Mouse (Mus musculus): ENCODE data around the gene Hip1. TPM values are rescaled to one million over a fixed set of nuclear protein-coding genes. Genes with fewer than 3 reads are reported as not detected.
"Not testable (repeated sequence)": the region's sequence is repeated elsewhere in the genome, so short reads cannot be mapped to it uniquely, and the experiment has no call there.

Gene Hip1
- polyA plus RNA-seq, 1 experiment from 2014 or later, result 32.3 TPM

DNA sequence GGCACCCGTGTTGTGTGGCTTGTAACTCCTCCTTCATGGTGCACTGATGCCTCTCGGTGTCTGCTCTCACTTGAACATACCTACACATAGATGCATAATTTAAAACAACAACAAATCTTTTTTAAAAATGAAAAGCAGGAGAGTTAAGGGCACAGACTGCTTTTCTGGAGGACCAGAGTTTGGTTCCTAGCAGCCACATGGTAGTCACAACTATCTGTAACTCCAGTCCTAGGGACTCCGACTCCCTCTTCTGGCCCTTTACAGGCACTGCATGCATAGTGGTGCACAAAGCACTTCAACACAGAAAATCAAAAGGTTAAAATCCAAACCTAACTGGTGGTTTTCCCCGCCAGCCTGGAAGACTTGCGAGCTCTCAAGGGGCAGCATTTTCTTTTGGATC is 171.3 kb downstream of the Hip1 start:
- Histone ChIP-seq H3K36me3 (ENCODE audit: poor library complexity, severe bottlenecking) (peaks cover 72% of the 10 kb centered on the region), H3K4me3 (no peak overlapping the region), H3K27ac (no peak overlapping the region), H3K27me3 (no peaks in the 10 kb centered on the region), H3K4me2 (no peak overlapping the region), H3K9ac (no peak overlapping the region), H3K9me3 (replicated peaks) (no peaks in the 10 kb centered on the region), H3K4me1 (peaks cover 23% of the 10 kb centered on the region)
- no peak for ATAC-seq
- 92% methylated on average over 5 of the region's 5 CpGs for WGBS

DNA sequence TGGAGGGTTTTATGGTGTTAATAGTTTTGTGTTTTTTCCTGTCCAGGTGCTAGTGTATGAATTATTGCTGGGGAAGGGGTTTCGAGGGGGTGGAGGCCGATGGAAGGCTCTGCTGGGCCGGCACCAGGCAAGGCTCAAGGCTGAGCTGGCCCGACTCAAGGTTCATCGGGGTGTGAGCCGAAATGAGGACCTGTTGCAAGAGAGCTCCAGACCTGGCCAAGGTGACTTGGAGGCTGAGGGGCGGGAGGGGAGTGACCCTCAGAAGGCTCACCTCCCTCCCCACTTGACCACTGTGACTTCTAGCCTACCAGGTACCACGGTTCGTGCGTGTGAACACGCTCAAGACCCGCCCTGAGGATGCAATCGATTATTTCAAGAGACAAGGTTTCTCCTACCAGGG is 173.7 kb downstream of the Hip1 start:
- WGBS, result 96% methylated on average over 13 of the region's 13 CpGs
- Histone ChIP-seq H3K4me2 (peak overlapping the region; percentile 88; the same call in 1 of the 2 replicates), H3K27me3 (no peaks in the 10 kb centered on the region), H3K36me3 (ENCODE audit: poor library complexity, severe bottlenecking) (peaks cover 48% of the 10 kb centered on the region), H3K27ac (no peak overlapping the region), H3K4me1 (peaks cover 25% of the 10 kb centered on the region), H3K4me3 (no peak overlapping the region), H3K9ac (no peak overlapping the region), H3K9me3 (replicated peaks) (no peaks in the 10 kb centered on the region)
- ATAC-seq, result no peak

- peak within 1 kb of the TSS; percentile 93 for H3K9ac ChIP-seq
- peaks cover 36% of the 10 kb centered on the region for H3K36me3 ChIP-seq (ENCODE audit: poor library complexity, severe bottlenecking)
- 1% methylated on average over 64 of the region's 64 CpGs for WGBS
- H3K4me2 ChIP-seq, result peak within 1 kb of the TSS; percentile 88
- no peaks in the 10 kb centered on the region for H3K9me3 ChIP-seq (replicated peaks)
- peaks cover 22% of the 10 kb centered on the region for H3K4me1 ChIP-seq
- H3K4me3 ChIP-seq, result peak within 1 kb of the TSS; percentile 84
- H3K27ac ChIP-seq, result peak within 1 kb of the TSS; percentile 70; the same call in 1 of the 2 replicates
- peaks cover 6% of the 10 kb centered on the region; the same call in 1 of the 2 replicates for H3K27me3 ChIP-seq
- peak; percentile 84 for ATAC-seq
Observed at GRCm38 (mm10) chr5:135369787-135370654, 174.9 kb downstream of the Hip1 start, which contains the start of gene Nsun5. Nsun5 (plus strand) TSS chr5:135369953.

DNA sequence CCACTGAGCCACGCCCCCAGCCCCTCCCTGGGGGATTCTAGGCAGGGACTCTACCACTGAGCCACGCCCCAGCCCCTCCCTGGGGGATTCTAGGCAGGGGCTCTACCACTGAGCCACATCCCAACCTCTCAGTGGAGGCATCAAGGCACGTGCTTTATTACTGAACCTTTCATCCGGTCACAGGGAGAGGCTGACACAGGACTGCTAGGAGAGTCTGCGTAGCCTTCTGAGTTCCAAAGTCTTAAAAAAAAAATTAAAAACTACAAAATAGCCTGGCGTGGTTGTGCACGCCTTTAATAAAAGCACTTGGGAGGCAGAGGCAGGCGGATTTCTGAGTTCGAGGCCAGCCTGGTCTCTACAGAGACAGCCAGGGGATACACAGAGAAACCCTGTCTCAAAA is 175.7 kb downstream of the Hip1 start:
- not testable (repeated sequence) for ATAC-seq; H3K27ac ChIP-seq; H3K27me3 ChIP-seq; H3K9me3 ChIP-seq (replicated peaks)
- WGBS, result 61% methylated on average over 9 of the region's 9 CpGs
- Histone ChIP-seq H3K9ac (peak overlapping the region; percentile 93), H3K36me3 (ENCODE audit: poor library complexity, severe bottlenecking) (peaks cover 28% of the 10 kb centered on the region), H3K4me3 (peak overlapping the region; percentile 84), H3K4me2 (peak overlapping the region; percentile 88), H3K4me1 (peaks cover 21% of the 10 kb centered on the region)

- no peak overlapping the region for H3K9ac ChIP-seq
- H3K4me1 ChIP-seq, result peaks cover 21% of the 10 kb centered on the region
- no peak overlapping the region for H3K4me2 ChIP-seq
- peaks cover 19% of the 10 kb centered on the region for H3K36me3 ChIP-seq (ENCODE audit: poor library complexity, severe bottlenecking)
- no peak overlapping the region for H3K4me3 ChIP-seq
- H3K27ac ChIP-seq, result no peak overlapping the region
- WGBS, result 87% methylated on average over 6 of the region's 6 CpGs
- H3K9me3 ChIP-seq (replicated peaks), result no peaks in the 10 kb centered on the region
- no peak for ATAC-seq
- peaks cover 7% of the 10 kb centered on the region; the same call in 1 of the 2 replicates for H3K27me3 ChIP-seq
Observed at GRCm38 (mm10) chr5:135368312-135368711, 176.6 kb downstream of the Hip1 start.

DNA sequence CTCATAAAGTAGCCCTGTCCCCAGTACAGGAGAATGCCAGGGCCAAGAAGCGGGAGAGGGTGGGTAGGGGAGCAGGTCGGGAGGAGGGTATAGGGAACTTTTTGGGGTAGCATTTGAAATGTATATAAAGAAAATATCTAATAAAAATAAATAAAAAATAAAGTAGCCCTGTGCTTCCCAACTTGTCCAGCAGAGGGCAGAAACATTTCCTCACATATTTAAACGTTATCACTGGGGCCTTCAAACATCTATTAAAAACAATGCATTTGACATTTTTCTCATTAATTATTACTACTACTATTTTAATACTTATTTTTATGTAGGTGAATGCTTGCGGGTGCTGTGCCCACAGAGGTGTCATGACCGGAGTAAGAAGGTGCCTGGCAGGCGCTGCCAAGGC is 177.1 kb downstream of the Hip1 start:
- no peak for ATAC-seq
- WGBS, result 55% methylated on average over 6 of the region's 6 CpGs
- Histone ChIP-seq H3K4me2 (no peak overlapping the region), H3K9me3 (replicated peaks) (no peaks in the 10 kb centered on the region), H3K4me3 (no peak overlapping the region), H3K9ac (no peak overlapping the region), H3K27ac (no peak overlapping the region), H3K27me3 (peaks cover 7% of the 10 kb centered on the region; the same call in 1 of the 2 replicates), H3K36me3 (ENCODE audit: poor library complexity, severe bottlenecking) (peaks cover 15% of the 10 kb centered on the region), H3K4me1 (peaks cover 21% of the 10 kb centered on the region)

DNA sequence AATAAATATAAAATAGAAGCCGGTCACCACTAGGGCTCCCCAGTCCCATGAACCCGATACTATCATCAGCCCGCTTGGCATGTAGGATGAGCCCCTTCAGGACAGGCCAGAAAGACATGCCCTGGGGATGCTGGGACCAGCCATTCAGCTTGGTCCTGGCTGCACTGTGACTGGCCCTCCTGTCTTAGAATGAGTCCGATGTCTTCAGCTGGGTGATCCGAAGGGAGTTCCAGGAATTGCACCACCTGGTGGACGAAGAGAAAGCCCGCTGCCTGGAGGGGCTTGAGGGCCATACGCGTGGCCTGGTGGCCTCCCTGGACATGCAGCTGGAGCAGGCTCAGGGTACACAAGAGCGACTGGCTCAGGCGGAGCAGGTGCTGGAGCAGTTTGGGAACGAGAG is 181.4 kb downstream of the Hip1 start:
- Histone ChIP-seq H3K9me3 (replicated peaks) (no peaks in the 10 kb centered on the region), H3K4me2 (no peak overlapping the region), H3K4me3 (no peak overlapping the region), H3K27ac (no peak overlapping the region), H3K27me3 (peaks cover 7% of the 10 kb centered on the region; the same call in 1 of the 2 replicates), H3K4me1 (0 out of 2 replicates have a peak, but pooled peaks cover 1% of the 10 kb centered on the region), H3K9ac (no peak overlapping the region), H3K36me3 (ENCODE audit: poor library complexity, severe bottlenecking) (no peaks in the 10 kb centered on the region)
- no peak for ATAC-seq
- WGBS, result 24% methylated on average over 12 of the region's 12 CpGs

DNA sequence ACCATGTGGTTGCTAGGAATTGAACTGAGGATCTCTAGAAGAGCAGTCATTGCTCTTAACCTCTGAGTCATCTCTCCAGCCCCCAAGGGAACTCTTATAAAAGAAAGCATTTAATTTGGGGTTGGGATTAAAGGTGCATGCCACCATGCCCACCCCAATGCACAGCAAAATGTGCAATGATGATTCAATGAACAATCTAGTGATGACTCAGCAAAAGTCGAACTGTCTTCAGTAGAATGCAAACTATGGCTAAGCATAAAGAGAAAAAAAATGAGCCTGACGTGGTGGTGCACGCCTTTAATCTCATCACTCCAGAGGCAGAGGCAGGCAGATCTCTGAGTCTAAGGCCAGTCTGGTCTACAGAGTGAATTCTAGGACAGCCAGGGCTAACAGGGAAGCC is 182.3 kb downstream of the Hip1 start:
- Histone ChIP-seq H3K36me3 (ENCODE audit: poor library complexity, severe bottlenecking) (no peaks in the 10 kb centered on the region), H3K27ac (no peak overlapping the region), H3K4me1 (no peaks in the 10 kb centered on the region), H3K9me3 (replicated peaks) (peaks cover 2% of the 10 kb centered on the region), H3K9ac (no peak overlapping the region), H3K27me3 (peaks cover 7% of the 10 kb centered on the region; the same call in 1 of the 2 replicates), H3K4me2 (no peak overlapping the region), H3K4me3 (no peak overlapping the region)
- WGBS, result 91% methylated on average over 3 of the region's 3 CpGs
- ATAC-seq, result no peak

- no peak overlapping the region for H3K4me3 ChIP-seq
- no peak for ATAC-seq
- H3K9me3 ChIP-seq (replicated peaks), result peaks cover 4% of the 10 kb centered on the region
- H3K9ac ChIP-seq, result no peak overlapping the region
- no peaks in the 10 kb centered on the region for H3K4me1 ChIP-seq
- 93% methylated on average over 2 of the region's 2 CpGs for WGBS
- no peak overlapping the region for H3K4me2 ChIP-seq
- H3K27me3 ChIP-seq, result no peaks in the 10 kb centered on the region
- no peak overlapping the region for H3K27ac ChIP-seq
- H3K36me3 ChIP-seq (ENCODE audit: poor library complexity, severe bottlenecking), result no peaks in the 10 kb centered on the region
Observed at GRCm38 (mm10) chr5:135359772-135360171, 185.1 kb downstream of the Hip1 start.

- H3K36me3 ChIP-seq (ENCODE audit: poor library complexity, severe bottlenecking), result no peaks in the 10 kb centered on the region
- no peak overlapping the region for H3K27ac ChIP-seq
- no peak for ATAC-seq
- H3K4me2 ChIP-seq, result no peak overlapping the region
- no peak overlapping the region for H3K4me3 ChIP-seq
- H3K9ac ChIP-seq, result no peak overlapping the region
- H3K27me3 ChIP-seq, result peaks cover 9% of the 10 kb centered on the region
- no peaks in the 10 kb centered on the region for H3K4me1 ChIP-seq
- WGBS, result 85% methylated on average over 2 of the region's 2 CpGs
- H3K9me3 ChIP-seq (replicated peaks), result peaks cover 4% of the 10 kb centered on the region
Observed at GRCm38 (mm10) chr5:135357556-135357955, 187.4 kb downstream of the Hip1 start.

Measured in forebrain, embryonic 13.5 days (tissue).